Mouse (Mus musculus) telencephalon, adult 2 months (tissue): ENCODE data around the gene E4f1.

Experiments
- DNase-seq: peaks from one replicate; pipeline ENCODE4 v3.0.0-alpha.2; 2011; ENCODE audit warnings: low read depth, low spot score

The E4f1 gene

DNA sequence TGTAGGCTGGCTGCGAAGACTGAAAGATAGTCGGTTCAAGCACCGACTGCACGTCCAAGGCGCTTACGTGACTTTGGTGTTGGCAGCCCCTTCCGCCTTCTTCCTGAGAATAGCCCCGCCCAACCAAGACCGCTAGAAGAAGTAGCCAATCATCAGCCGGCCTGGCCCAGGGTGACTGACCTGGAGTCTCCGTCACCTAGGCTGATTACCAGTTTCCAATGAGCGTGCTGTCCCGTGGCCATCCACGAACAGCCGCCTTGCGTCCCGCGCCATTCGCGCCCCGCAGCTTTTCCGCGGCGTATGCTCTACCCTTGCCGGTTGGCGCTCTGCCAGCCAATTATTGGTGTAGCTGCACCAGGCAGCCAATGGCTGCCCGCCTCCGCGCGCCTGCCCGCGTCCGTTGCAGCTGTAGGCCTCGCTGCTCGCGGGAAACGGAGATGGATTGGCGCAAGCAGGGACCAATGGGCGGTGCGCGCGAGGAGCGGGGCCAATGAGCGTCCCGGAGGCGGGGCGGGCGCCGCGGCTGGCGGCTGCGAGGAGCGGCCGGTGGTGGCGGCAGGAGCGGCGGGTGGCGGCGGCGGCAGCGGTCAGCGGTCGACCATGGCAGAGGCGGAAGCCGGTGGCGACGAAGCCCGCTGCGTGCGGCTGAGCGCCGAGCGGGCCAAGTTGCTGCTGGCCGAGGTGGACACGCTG, at the start of gene E4f1, which contains the start of gene Pgp:
E4f1 (minus strand) TSS at position 404 of the 693 bp plus-strand sequence.
Pgp (plus strand) TSS at position 483 of the 693 bp plus-strand sequence.
- DNase-seq = peak; percentile 97

GRCm38 (mm10) chr17:24514270-24515257, 44.5 kb upstream of the E4f1 start:
- DNase-seq = no peak

DNA sequence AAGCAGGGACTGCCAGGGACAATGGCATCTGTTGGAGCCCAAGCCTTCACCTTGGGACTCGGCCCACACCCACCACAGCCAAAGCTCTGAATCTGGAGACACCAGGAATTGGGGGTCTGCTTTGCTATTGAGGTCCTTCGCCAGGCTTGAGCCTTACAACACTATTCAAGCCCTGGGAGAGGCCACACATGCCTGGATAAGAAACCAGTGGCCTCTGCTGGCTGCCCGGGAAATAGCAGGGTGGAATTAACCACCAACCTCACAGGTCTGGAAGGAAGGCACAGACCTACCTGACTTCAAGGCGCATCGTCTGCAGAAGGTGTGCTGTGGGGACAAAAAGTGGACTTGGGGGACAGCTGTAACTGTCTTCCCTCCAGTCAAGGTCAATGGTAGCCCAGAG, 43.5 kb upstream of the E4f1 start:
- no peak for DNase-seq

DNA sequence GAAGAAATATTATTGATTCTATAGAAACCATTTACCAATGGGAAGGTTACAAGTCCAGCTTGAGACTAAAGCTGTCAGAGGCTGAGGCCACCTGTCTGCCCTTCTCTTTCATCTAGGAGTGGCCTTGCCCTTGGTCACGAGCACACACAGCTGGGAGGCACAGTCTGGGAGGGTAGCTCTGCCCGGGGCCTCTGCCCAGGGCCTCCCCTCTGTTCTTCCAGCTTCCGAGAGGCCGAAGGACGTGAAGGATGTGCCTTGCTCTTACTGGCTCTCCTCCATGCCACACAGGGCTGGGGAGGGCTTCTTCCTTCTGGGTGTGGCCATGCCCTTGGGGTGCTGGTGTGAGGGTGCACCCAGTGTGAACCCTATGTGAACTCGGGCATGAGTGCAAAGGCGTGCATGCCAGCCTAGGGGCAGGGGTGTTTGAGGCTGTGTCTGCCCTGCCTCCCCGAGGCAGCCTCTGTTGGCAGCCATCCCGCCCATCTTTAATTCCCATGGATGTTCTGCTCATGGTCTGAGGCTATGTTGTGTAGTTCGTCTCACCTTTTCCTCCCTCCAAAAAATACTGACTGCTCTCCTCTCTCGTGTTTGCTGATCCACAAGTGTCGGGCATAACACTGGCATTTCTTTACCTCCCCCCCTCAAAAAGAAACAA, 37.8 kb upstream of the E4f1 start:
- DNase-seq = no peak

DNA sequence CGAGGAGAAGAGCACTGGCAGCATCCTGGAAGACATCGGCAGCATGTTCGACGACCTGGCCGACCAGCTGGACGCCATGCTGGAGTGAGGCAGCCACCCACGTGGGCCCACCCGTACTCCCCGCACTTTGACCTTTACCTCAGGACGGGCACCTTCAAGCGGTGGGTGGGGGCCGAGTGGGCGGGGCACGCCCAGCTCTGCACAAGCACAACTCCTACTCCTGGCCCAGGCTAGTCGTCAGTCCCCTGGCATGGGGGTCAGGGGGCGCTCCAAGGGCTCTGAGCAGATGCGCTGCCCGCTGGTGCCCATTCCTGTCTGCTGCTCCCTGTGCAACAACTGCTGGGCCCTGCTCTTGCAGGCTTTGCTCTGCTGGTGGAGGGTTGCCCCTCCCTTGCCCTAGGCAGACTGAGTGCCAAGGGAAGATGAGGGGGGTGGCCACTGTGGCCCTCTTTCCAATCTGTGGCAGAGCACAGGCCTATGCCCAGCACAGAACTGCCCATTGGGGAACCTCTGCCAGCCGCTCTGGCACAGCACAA, 37.1 kb upstream of the E4f1 start:
- no peak for DNase-seq

- DNase-seq = peak; percentile 74
Observed at GRCm38 (mm10) chr17:24506332-24507070, 36.4 kb upstream of the E4f1 start.

GRCm38 (mm10) chr17:24505286-24505955, 35.3 kb upstream of the E4f1 start:
- no peak for DNase-seq

- DNase-seq = no peak
Observed at GRCm38 (mm10) chr17:24504085-24504484, 34.0 kb upstream of the E4f1 start.

GRCm38 (mm10) chr17:24502208-24502607, 32.1 kb upstream of the E4f1 start:
- no peak for DNase-seq

DNA sequence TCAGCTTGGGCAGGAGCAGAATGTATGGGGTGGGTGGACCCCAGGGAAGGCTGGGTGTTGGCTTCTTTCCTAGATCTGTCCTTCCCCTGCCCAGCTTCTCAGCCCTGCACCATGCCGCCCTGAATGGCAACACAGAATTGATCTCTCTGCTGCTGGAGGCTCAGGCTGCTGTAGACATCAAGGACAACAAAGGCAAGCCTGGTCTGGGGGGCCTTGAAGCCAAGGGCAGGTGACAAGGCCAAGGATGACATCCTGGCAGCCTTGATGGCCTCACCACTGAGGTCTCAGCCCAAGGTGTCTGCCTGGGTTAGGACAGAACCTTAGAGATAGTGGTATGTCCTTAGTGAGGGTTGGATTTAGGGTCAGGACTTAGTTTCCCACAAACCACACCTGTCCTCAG, 25.9 kb upstream of the E4f1 start:
- no peak for DNase-seq

DNA sequence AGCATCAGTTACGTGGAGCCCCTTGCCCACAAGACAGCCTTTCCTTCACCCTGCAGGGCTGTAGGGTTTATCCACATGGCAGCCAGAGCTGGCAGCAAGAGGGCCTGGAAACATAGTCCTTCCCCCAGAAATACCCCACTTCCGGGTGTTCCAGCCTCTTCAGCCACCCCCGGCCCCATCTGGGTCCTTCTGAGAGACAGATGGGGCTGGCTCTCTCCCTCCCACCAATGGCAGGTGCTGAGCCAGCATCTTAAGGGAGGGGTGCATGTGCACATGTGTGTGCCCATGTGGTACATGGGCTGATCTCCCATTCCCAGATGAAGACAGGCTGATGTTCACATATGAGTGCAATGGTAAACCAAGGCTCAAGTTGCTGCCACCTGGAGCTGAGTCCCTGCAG, 25.3 kb upstream of the E4f1 start:
- peak; percentile 76 for DNase-seq

DNA sequence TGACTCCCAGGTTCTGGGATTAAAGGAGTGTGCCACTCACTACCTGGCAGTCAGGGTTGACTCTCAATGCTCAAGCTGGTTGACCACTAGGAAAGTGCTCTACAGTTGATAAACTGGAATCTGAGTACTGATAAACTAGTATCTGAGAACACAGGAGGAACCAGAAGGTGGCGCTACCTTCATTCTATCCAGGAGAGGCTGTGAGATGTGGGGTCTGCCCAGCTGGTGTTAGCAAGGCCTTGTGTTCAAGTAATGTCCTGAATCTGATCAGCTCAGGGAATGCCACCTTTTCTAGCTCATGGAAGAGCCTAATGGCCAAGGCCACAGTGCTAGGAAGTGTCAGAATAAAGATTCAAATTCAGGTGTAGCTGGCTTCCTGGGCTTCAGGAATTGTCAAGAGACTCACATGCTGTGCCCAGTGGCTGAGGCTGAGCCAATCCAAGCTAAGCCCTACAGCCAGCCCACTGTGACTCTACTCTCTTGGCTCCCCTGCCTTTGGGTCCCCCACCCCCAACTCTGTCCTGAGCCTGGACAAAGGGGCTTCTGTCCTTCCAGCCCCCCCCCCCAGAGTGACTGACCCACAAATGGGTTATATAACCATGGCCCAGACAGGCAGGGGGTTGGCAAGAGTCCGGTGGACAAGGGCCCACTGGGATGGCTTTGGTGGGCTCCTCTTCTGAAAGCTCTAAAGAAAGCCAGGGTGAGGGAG, 24.7 kb upstream of the E4f1 start:
- no peak for DNase-seq

- DNase-seq = no peak
Observed at GRCm38 (mm10) chr17:24490399-24490798, 20.3 kb upstream of the E4f1 start.

DNA sequence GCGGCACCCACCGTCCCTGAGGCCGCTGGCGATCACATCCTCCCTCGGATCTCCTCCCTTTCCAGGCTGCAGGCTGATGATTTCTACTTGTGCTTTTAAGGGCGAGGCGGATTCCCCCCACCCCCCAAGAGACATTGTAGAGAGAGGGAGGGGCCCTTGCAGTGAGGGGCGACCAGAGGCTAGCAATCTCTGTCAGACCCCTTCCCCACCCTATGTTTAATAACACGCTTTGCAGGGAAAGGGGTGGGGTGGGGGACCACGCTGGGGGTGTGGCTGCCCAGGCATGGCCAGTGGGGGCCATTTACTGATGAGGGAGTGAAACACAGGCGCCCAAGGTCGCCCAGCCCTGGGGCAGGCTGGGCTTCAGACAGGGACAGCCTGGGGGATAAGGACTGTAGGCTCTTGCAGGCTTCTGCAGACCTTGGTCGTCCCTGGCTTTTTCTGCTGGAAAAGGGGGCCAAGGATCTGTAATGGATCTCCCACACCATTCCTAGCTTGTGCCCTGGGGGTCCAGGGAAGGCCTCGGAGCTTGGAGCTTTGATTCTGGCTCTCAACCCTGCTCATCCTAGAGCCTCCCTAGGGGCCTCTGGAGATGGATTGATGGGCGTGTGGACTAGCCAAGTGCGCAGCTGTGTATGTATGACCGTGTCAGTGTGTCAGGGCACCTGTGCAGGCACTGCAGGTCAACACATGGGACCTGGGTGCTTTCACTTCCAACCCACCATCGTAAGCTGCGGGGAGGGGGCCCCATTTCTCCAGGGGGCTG, 19.3 kb upstream of the E4f1 start:
- DNase-seq = no peak

DNA sequence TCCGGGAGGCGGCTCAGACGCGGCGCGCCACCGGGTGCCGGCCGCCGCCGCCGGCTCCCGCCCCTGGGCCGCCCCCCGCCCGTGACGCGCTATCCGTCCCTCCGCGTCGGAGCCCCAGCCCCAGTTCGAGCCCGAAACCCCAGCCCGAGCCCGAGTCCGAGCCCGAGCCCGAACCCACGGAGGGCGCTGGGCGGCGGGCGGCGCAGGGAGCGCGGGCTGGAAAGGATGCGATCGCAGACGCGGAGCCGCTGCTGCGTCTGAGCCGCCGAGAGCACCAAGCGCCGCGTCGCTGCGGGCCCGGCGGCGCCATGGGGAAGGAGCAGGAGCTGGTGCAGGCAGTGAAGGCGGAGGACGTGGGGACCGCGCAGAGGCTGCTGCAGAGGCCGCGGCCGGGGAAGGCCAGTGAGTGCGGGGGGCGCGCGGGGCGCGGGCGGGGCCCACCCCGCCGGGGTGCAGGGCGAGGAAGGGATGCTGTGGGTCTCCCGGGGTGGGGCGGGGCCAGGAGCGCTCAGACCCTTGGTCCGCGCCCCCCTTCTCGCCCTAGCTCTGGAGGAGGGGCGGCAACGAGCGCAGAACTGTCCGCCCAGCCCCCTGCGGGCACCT, 18.6 kb upstream of the E4f1 start:
- no peak for DNase-seq

- peak; percentile 79 for DNase-seq
Observed at GRCm38 (mm10) chr17:24488186-24488661, 18.1 kb upstream of the E4f1 start, which contains the start of gene Caskin1. Gene Caskin1 (plus strand): TSS chr17:24488601.

DNA sequence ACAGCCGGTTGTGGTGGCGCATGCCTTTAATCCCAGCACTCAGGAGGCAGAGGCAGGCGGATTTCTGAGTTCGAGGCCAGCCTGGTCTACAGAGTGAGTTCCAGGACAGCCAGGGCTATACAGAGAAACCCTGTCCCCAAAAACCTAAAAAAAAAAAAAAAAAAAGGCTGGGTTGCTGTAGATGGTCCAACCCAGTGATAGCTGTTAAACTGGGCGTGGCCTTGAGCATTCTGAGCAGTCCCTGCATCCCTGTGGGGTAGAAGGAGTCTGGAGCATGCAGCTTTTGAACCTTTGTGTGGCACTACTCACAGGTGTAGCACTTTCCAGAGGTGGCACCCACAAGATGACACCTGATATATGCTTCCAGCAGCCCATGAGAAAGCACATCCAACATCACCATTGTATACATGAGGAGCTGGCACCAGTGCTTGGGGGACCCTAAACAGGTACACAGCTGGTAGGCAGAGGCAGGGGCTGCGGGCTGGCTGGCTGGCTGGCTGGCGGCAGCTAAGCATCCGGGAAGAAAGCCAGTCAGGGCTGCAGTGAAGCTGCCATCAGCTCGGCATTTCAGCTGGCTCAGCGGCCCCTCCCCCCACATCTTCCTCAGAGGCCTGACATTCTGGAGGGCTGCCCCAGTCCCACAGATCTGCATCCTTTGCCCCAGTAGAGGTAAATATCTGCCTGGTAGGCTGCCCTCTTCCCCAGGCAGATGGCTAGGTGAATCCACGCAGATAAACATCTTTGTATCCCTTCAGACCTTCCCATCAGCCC, 15.2 kb upstream of the E4f1 start:
- no peak for DNase-seq

- no peak for DNase-seq
Observed at GRCm38 (mm10) chr17:24483495-24483894, 13.4 kb upstream of the E4f1 start.
